Mouse (Mus musculus) limb, embryonic 14.5 days (tissue): Measurements from ENCODE around the gene Sp140. TPM values are rescaled to one million over a fixed set of nuclear protein-coding genes. Genes with fewer than 3 reads are reported as not detected.
"Not testable (repeated sequence)": the region's sequence is repeated elsewhere in the genome, so short reads cannot be mapped to it uniquely, and the experiment has no call there.

Experiments
- ATAC-seq: fragments of 200-750 bp; cut with Nextera tagmentation; 2 replicates; pipeline ENCODE4 v1.8.0; 2017; ENCODE audit warnings: low read depth, moderate number of reproducible peaks, moderate TSS enrichment; ENCODE audit not compliant: low FRiP score
- DNase-seq: peaks from one replicate; pipeline ENCODE4 v3.0.0-alpha.2; 2015; ENCODE audit warnings: low spot score
- H3K27ac ChIP-seq: fragments of 300-500 bp; sonication (generic); replicated peaks from 2 replicates; pipeline ENCODE4 v1.5.1; 2014; ENCODE audit warnings: low read depth, mild to moderate bottlenecking, low read length, moderate library complexity, mixed read lengths
- H3K27me3 ChIP-seq: fragments of 300-500 bp; sonication (generic); 2 replicates; pipeline ENCODE4 v1.6.1; 2014; ENCODE audit warnings: low read length, mixed read lengths; ENCODE audit not compliant: control insufficient read depth, insufficient read depth
- H3K36me3 ChIP-seq: fragments of 300-500 bp; sonication (generic); 2 replicates; pipeline ENCODE4 v1.6.1; 2014; ENCODE audit warnings: mild to moderate bottlenecking, low read length, moderate library complexity, mixed read lengths; ENCODE audit not compliant: control insufficient read depth, insufficient read depth
- H3K4me1 ChIP-seq: fragments of 300-500 bp; sonication (generic); 2 replicates; pipeline ENCODE4 v1.6.1; 2014; ENCODE audit warnings: antibody characterized with exemption, low read length, mixed read lengths; ENCODE audit not compliant: control insufficient read depth, insufficient read depth
- H3K4me2 ChIP-seq: fragments of 300-500 bp; sonication (generic); replicated peaks from 2 replicates; pipeline ENCODE4 v1.6.1; 2014; ENCODE audit warnings: low read depth, mild to moderate bottlenecking, low read length, moderate library complexity; ENCODE audit not compliant: severe bottlenecking
- H3K4me3 ChIP-seq: fragments of 300-500 bp; sonication (generic); replicated peaks from 2 replicates; pipeline ENCODE4 v1.5.1; 2014; ENCODE audit warnings: low read length
- H3K9ac ChIP-seq: fragments of 300-500 bp; sonication (generic); 2 replicates; pipeline ENCODE4 v1.6.1; 2014; ENCODE audit warnings: mild to moderate bottlenecking, low read depth, low read length, moderate library complexity; ENCODE audit not compliant: severe bottlenecking
- H3K9me3 ChIP-seq: fragments of 300-500 bp; sonication (generic); 2 replicates; pipeline ENCODE4 v1.6.1; 2016; ENCODE audit warnings: low read length; ENCODE audit not compliant: control insufficient read depth
- WGBS: fragments of 180-500 bp; shearing (Covaris S2); extraction: QIAGEN DNeasy Blood & Tissue Kit; methylation state at CpG from one replicate; pipeline ENCODE4 v1.1.7; 2014; 5-methylcytosine and 5-hydroxymethylcytosine counted together
- polyA plus RNA-seq, 2 experiments: library from polyadenylated mRNA; depleted of rRNA in 1 of 2; stranded (reverse) in 1 of 2; unstranded in 1 of 2; fragments of >200 nt; fragmentation: Nextera tagmentation in 1 of 2; extraction: Ambion mirVana in 1 of 2; gene quantifications; 2 replicates each; pipeline versions ENCODE4 v1.2.1 to v1.2.3; 2012 to 2014

Gene Sp140
- polyA plus RNA-seq, 2 experiments = 0.94 to 1.4 TPM

GRCm38 (mm10) chr1:85581518-85581917 is 18.7 kb upstream of the Sp140 start:
- H3K27ac ChIP-seq, DNase-seq, H3K36me3 ChIP-seq, H3K9ac ChIP-seq, H3K9me3 ChIP-seq, H3K4me3 ChIP-seq, H3K4me1 ChIP-seq, H3K27me3 ChIP-seq, H3K4me2 ChIP-seq, ATAC-seq: not testable (repeated sequence)
- WGBS = 41% methylated on average over 5 of the region's 5 CpGs

DNA sequence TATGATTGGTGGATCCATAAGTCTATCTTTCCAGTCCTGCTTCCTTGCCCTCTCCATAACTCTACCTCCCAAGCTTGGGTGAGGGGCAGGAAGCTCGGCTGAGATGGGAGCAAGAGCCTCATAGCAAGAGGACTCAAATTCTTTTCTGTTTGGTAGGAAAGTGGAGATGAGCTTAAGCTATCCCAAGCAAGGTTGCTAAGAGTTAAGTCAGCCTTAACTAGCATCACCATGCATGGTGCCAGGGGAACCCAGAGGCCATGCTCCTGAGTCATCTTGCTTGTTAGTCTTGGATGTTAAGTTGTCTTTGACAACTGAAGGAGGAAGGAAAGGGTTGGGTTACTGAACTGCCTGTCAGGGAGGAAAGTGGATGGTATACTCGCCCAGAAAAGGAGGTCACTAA is 11.5 kb upstream of the Sp140 start:
- not testable (repeated sequence) for H3K36me3 ChIP-seq, DNase-seq, H3K4me3 ChIP-seq, H3K4me1 ChIP-seq, H3K27ac ChIP-seq, ATAC-seq, H3K9ac ChIP-seq, H3K9me3 ChIP-seq, H3K27me3 ChIP-seq, H3K4me2 ChIP-seq
- WGBS = 78% methylated on average over 1 of the region's 2 CpGs

DNA sequence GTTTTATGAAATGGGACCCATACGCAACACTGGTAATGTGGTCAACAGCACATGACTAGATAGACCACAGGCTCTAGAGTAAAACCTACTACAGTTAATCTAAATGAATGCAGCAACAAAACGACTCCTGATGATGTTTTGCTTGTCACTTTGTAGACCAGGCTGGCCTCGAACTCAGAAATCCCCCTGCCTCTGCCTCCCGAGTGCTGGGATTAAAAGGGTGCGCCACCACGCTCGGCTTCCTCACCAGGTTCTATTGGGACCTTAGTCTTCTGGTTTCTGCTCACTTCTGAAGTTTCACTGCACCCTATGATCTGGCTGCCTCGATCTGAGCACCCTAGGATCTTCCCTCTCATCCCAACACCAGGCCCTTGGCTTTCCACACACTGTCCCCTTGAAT is 7.7 kb upstream of the Sp140 start:
- not testable (repeated sequence) for H3K4me2 ChIP-seq, ATAC-seq, H3K27me3 ChIP-seq, H3K4me1 ChIP-seq, H3K36me3 ChIP-seq, H3K9me3 ChIP-seq, H3K9ac ChIP-seq, H3K4me3 ChIP-seq, DNase-seq, H3K27ac ChIP-seq
- WGBS = 84% methylated on average over 8 of the region's 8 CpGs

DNA sequence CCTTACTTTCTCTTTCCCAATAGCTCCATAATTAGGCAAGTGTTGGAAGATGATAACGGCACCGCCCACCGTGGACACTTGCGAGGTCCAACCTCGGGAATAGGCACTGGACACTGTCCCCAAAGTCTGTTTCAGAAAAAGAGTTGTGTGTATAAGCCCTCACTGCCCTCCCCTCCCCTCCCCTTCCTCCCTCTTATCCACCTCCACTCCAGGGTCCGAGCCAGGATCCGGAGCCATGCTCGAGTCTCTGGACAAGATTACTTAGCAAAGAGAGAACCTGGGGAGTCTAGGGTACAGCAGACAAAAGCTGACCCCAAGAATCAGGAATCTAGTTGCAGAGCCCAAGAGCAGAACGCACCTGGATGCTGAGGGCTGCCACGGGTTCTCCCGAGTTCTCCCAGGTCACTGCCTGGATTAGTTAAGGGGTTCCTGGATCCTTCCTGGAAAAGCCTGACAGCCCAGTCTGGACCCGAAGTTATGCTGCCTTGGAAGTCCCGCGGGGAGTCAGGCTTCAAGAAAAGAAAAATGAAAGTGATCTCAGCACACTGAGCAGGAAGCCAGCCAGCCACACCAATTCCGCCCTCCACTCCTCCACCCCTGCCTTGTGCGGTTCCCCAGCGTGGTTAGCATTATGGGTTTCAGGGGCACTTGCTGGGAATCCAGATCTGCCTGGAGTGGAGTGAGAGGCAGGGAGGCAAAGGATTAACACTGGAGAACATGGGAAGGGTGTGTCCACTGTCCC is 1.7 kb upstream of the Sp140 start, which contains the start of gene Sp110:
Sp110 (minus strand) TSS at position 547 of the 742 bp plus-strand sequence.
- H3K36me3 ChIP-seq, H3K4me2 ChIP-seq, H3K27ac ChIP-seq, DNase-seq, H3K9me3 ChIP-seq, H3K4me3 ChIP-seq, H3K27me3 ChIP-seq, H3K4me1 ChIP-seq, H3K9ac ChIP-seq, ATAC-seq: not testable (repeated sequence)
- WGBS = 78% methylated on average over 16 of the region's 17 CpGs

DNA sequence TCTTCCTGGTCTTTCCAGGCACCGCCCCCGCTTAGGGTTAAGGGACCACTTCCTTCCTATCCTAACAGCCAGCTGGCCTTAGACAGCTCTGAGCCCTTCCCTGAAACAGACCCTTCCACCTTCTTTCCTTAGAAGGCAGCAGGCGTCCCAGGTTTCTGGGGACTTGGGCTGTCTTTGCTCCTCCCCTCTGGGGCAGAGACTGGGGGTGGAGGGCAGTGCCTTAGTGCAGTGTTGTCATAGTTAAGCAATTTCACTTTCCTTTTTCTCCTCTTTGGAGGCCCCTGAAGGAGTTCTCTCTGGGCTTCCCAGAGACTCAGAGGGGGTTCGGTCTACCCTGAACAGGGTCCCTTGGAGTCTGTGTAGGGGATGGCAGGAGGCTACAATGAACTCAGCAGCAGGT is 616 bp downstream of the Sp140 start:
- not testable (repeated sequence) for H3K27ac ChIP-seq, H3K9ac ChIP-seq, H3K9me3 ChIP-seq, DNase-seq, H3K4me1 ChIP-seq, H3K27me3 ChIP-seq, H3K4me2 ChIP-seq, ATAC-seq, H3K4me3 ChIP-seq, H3K36me3 ChIP-seq
- 63% methylated on average over 4 of the region's 4 CpGs for WGBS

GRCm38 (mm10) chr1:85604341-85604740 is 4.2 kb downstream of the Sp140 start:
- H3K4me2 ChIP-seq, H3K4me1 ChIP-seq, DNase-seq, H3K27me3 ChIP-seq, H3K9ac ChIP-seq, H3K9me3 ChIP-seq, H3K27ac ChIP-seq, H3K4me3 ChIP-seq, H3K36me3 ChIP-seq, ATAC-seq: not testable (repeated sequence)
- WGBS = no CpG with 5 or more reads among the region's 1 CpGs

- 80% methylated on average over 3 of the region's 4 CpGs for WGBS
- not testable (repeated sequence) for H3K9me3 ChIP-seq, ATAC-seq, H3K9ac ChIP-seq, DNase-seq, H3K4me1 ChIP-seq, H3K27me3 ChIP-seq, H3K27ac ChIP-seq, H3K4me2 ChIP-seq, H3K4me3 ChIP-seq, H3K36me3 ChIP-seq
These were observed 8.2 kb downstream of the Sp140 start for GRCm38 (mm10) chr1:85608361-85608760.

DNA sequence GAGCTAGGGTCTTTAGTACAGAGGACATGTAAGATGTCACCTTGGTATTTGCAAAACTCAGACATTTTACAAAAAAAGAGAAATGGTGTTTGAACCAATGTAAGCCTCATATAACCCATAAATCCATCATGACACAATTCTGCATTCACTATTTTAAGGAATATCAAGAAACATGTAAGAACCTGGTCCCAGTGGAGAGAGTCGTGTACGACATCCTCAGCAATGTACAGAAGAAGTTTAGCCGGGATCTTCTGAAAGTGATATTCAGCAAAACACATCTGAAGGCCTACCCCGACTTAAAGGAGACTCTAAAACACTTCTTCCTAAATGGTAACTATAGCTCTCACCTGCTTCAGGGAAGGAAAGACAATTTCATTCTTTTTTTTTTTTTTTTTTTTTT is 10.4 kb downstream of the Sp140 start:
- H3K4me3 ChIP-seq, H3K4me2 ChIP-seq, DNase-seq, H3K9ac ChIP-seq, H3K27ac ChIP-seq, H3K27me3 ChIP-seq, H3K4me1 ChIP-seq, H3K36me3 ChIP-seq, H3K9me3 ChIP-seq, ATAC-seq: not testable (repeated sequence)
- no CpG with 5 or more reads among the region's 4 CpGs for whole genome bisulfite sequencing
